Mouse (Mus musculus) ES-Bruce4 (cell line): ENCODE results near the gene Pip4k2a. TPM values are rescaled to one million over a fixed set of nuclear protein-coding genes. Genes with fewer than 3 reads are reported as not detected.

Experiments
- H3K27ac ChIP-seq: 2 replicates; pipeline ENCODE4 v1.5.1; 2012; ENCODE audit warnings: low read length, inconsistent platforms; ENCODE audit not compliant: insufficient read depth
- H3K27me3 ChIP-seq: 2 replicates; pipeline ENCODE4 v1.6.1; 2012; ENCODE audit warnings: mild to moderate bottlenecking, low read length, inconsistent platforms; ENCODE audit not compliant: control insufficient read depth, poor library complexity, insufficient read depth, severe bottlenecking
- H3K36me3 ChIP-seq: 2 replicates; pipeline ENCODE4 v1.6.1; 2012; ENCODE audit warnings: inconsistent platforms, mild to moderate bottlenecking, low read length, moderate library complexity; ENCODE audit not compliant: control insufficient read depth, poor library complexity, insufficient read depth, severe bottlenecking
- H3K4me1 ChIP-seq: one replicate; pipeline ENCODE4 v1.8.1; 2011; ENCODE audit warnings: low read length; ENCODE audit not compliant: control insufficient read depth, insufficient read depth
- H3K4me3 ChIP-seq: 2 replicates; pipeline ENCODE4 v1.5.1; 2011; ENCODE audit warnings: low read depth, mild to moderate bottlenecking, low read length
- H3K9ac ChIP-seq: 2 replicates; pipeline ENCODE4 v1.6.1; 2012; ENCODE audit warnings: low read depth, mild to moderate bottlenecking, inconsistent platforms; ENCODE audit not compliant: poor library complexity, severe bottlenecking
- H3K9me3 ChIP-seq: replicated peaks from 2 replicates; pipeline ENCODE4 v1.6.1; 2012; ENCODE audit warnings: mild to moderate bottlenecking, low read length, inconsistent platforms; ENCODE audit not compliant: control insufficient read depth, poor library complexity, insufficient read depth, severe bottlenecking
- CTCF ChIP-seq: IDR thresholded peaks from one replicate; pipeline ENCODE4 v1.8.1; 2011; ENCODE audit warnings: low read depth, low read length
- EP300 ChIP-seq: IDR thresholded peaks from 2 replicates; pipeline ENCODE4 v1.6.1; 2011; ENCODE audit warnings: low read depth, low read length; ENCODE audit not compliant: insufficient read depth
- POLR2A ChIP-seq: IDR thresholded peaks from one replicate; pipeline ENCODE4 v1.8.1; 2011; ENCODE audit warnings: low read length; ENCODE audit not compliant: insufficient read depth
- polyA plus RNA-seq: library from polyadenylated mRNA; stranded (reverse); fragments of >200 nt; gene quantifications from 2 replicates; pipeline ENCODE4 v1.2.4, GENCODE M21; 2011; ENCODE audit warnings: low read depth; ENCODE audit not compliant: missing spikeins, insufficient read depth, insufficient read length

The Pip4k2a gene
- polyA plus RNA-seq, 1 experiment, result 9.6 TPM

GRCm38 (mm10) chr2:18916042-18916407 lies 81.9 kb downstream of the Pip4k2a start:
- TF ChIP-seq EP300, result no peak
- TF ChIP-seq POLR2A, result no peak
- no peak for TF ChIP-seq CTCF
- H3K27ac ChIP-seq, result no peak overlapping the region
- H3K4me3 ChIP-seq, result no peak overlapping the region
- H3K4me1 ChIP-seq, result no peaks in the 10 kb centered on the region
- H3K9me3 ChIP-seq, result no peaks in the 10 kb centered on the region
- H3K36me3 ChIP-seq, result no peaks in the 10 kb centered on the region
- H3K27me3 ChIP-seq, result no peaks in the 10 kb centered on the region
- H3K9ac ChIP-seq, result no peak overlapping the region

GRCm38 (mm10) chr2:18915372-18916041 lies 82.4 kb downstream of the Pip4k2a start:
- Histone ChIP-seq H3K27me3 (no peaks in the 10 kb centered on the region), H3K9ac (no peak overlapping the region), H3K4me3 (no peak overlapping the region), H3K9me3 (no peaks in the 10 kb centered on the region), H3K27ac (no peak overlapping the region), H3K4me1 (no peaks in the 10 kb centered on the region), H3K36me3 (no peaks in the 10 kb centered on the region)
- TF ChIP-seq EP300 (no peak), POLR2A (no peak), CTCF (no peak)

GRCm38 (mm10) chr2:18914750-18915149 lies 83.2 kb downstream of the Pip4k2a start:
- Histone ChIP-seq H3K9ac (no peak overlapping the region), H3K4me1 (no peaks in the 10 kb centered on the region), H3K36me3 (no peaks in the 10 kb centered on the region), H3K9me3 (no peaks in the 10 kb centered on the region), H3K4me3 (no peak overlapping the region), H3K27ac (no peak overlapping the region), H3K27me3 (no peaks in the 10 kb centered on the region)
- TF ChIP-seq EP300, result no peak
- no peak for TF ChIP-seq CTCF
- TF ChIP-seq POLR2A, result no peak

- no peaks in the 10 kb centered on the region for H3K4me1 ChIP-seq
- H3K36me3 ChIP-seq, result no peaks in the 10 kb centered on the region
- no peaks in the 10 kb centered on the region for H3K9me3 ChIP-seq
- TF ChIP-seq EP300 (no peak), CTCF (no peak), POLR2A (no peak)
- H3K27me3 ChIP-seq, result no peaks in the 10 kb centered on the region
- H3K9ac ChIP-seq, result no peak overlapping the region
- H3K27ac ChIP-seq, result no peak overlapping the region
- H3K4me3 ChIP-seq, result no peak overlapping the region
These were observed 84.3 kb downstream of the Pip4k2a start for GRCm38 (mm10) chr2:18913642-18914041.

- Histone ChIP-seq H3K27me3 (no peaks in the 10 kb centered on the region), H3K4me3 (no peak overlapping the region), H3K36me3 (no peaks in the 10 kb centered on the region), H3K27ac (no peak overlapping the region), H3K9ac (no peak overlapping the region), H3K4me1 (no peaks in the 10 kb centered on the region), H3K9me3 (no peaks in the 10 kb centered on the region)
- no peak for TF ChIP-seq EP300
- no peak for TF ChIP-seq POLR2A
These were observed 86.5 kb downstream of the Pip4k2a start for GRCm38 (mm10) chr2:18911251-18911934.

GRCm38 (mm10) chr2:18910209-18910608 lies 87.7 kb downstream of the Pip4k2a start:
- Histone ChIP-seq H3K36me3 (no peaks in the 10 kb centered on the region), H3K4me1 (no peaks in the 10 kb centered on the region), H3K27ac (no peak overlapping the region), H3K27me3 (no peaks in the 10 kb centered on the region), H3K9me3 (no peaks in the 10 kb centered on the region), H3K9ac (no peak overlapping the region), H3K4me3 (no peak overlapping the region)
- no peak for TF ChIP-seq POLR2A
- no peak for TF ChIP-seq CTCF
- TF ChIP-seq EP300, result no peak
